Mouse (Mus musculus) stomach, postnatal 0 days (tissue): ENCODE data around the gene Adam15.

Experiments
- CTCF ChIP-seq: IDR thresholded peaks from 2 replicates; pipeline ENCODE4 v1.5.1; 2016; ENCODE audit warnings: antibody characterized with exemption, low read depth, mild to moderate bottlenecking, moderate library complexity
- EP300 ChIP-seq: optimal IDR thresholded peaks from 2 replicates; pipeline ENCODE3; 2016; ENCODE audit warnings: antibody characterized with exemption

DNA sequence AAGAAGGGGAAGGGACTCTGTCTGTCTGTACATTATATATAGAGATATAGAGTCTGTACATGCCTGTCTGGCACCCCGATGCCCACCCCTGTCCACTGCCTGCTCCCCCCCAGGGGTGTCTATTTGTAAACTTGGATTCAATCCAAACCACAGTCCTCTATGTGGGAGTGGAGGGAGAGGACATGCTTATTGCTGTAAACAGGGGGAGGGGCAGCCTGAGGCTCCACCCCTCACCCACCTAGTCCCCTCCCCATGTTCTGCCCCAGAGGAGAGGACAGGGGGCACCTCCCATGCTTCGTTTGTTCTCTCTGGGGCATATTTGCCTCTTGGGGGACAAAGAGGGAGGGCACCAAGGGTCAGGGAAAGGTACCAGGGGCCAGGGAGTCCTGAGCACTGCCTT, 35.0 kb downstream of the Adam15 start:
- TF ChIP-seq CTCF = no peak
- no peak for TF ChIP-seq EP300
